Mouse (Mus musculus): ENCODE measurements around the gene Magix. TPM values are rescaled to one million over a fixed set of nuclear protein-coding genes. Genes with fewer than 3 reads are reported as not detected.

The Magix gene
- polyA plus RNA-seq, 1 experiment from 2014 or later, result 0.22 TPM

GRCm38 (mm10) chrX:7696954-7697381, 15.9 kb upstream of the Magix start, which contains the start of gene Gpkow:
Gpkow (plus strand) TSS chrX:7697131.
- Histone ChIP-seq H3K9me3 (no peaks in the 10 kb centered on the region), H3K27ac (no peak within 1 kb of the TSS), H3K4me2 (replicated peaks) (peak within 1 kb of the TSS; percentile 70), H3K4me3 (peak within 1 kb of the TSS; percentile 59), H3K4me1 (peaks cover 7% of the 10 kb centered on the region; the same call in 1 of the 2 replicates), H3K27me3 (no peaks in the 10 kb centered on the region), H3K36me3 (peaks cover 12% of the 10 kb centered on the region), H3K9ac (peak within 1 kb of the TSS; percentile 70)
- 15% methylated on average over 33 of the region's 33 CpGs for WGBS
- ATAC-seq (ENCODE audit: low FRiP score, low read depth), result peak; percentile 97

DNA sequence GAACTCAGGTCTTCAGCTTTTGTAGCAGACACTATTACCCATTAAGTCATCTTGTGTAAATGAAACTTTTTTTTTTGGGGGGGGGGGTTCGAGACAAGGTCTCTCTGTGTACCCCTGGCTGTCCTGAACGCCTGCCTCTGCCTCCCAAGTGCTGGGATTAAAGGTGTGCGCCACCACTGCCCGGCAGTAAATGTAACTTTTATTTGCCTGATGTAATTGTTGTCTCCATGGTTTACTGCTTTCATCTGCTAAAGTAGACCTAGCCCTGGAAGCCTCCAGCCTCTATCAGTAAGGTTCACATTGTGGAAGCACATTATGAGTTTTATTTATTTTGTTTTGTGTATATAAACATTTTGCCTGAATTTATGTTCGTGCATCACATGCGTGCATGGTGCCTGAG, 15.5 kb upstream of the Magix start:
- Histone ChIP-seq H3K9me3 (no peaks in the 10 kb centered on the region), H3K4me1 (peaks cover 7% of the 10 kb centered on the region; the same call in 1 of the 2 replicates), H3K9ac (no peak overlapping the region), H3K4me3 (0 out of 2 replicates have a peak overlapping the region, but pooled peaks have one; percentile 59), H3K36me3 (peaks cover 8% of the 10 kb centered on the region), H3K27ac (no peak overlapping the region), H3K27me3 (no peaks in the 10 kb centered on the region), H3K4me2 (replicated peaks) (peak overlapping the region; percentile 46)
- 28% methylated on average over 6 of the region's 6 CpGs for WGBS
- peak; percentile 29; the same call in 1 of the 2 replicates for ATAC-seq (ENCODE audit: low FRiP score, low read depth)

- Histone ChIP-seq H3K27me3 (no peaks in the 10 kb centered on the region), H3K4me3 (no peak overlapping the region), H3K27ac (no peak overlapping the region), H3K4me1 (no peaks in the 10 kb centered on the region), H3K9ac (no peak overlapping the region), H3K9me3 (no peaks in the 10 kb centered on the region), H3K4me2 (replicated peaks) (no peak overlapping the region), H3K36me3 (no peaks in the 10 kb centered on the region)
- 40% methylated on average over 4 of the region's 4 CpGs for WGBS
- no peak for ATAC-seq (ENCODE audit: low FRiP score, low read depth)
Observed at GRCm38 (mm10) chrX:7692862-7693261, 11.8 kb upstream of the Magix start.

- no peaks in the 10 kb centered on the region for H3K9me3 ChIP-seq
- no peaks in the 10 kb centered on the region for H3K36me3 ChIP-seq
- H3K4me3 ChIP-seq, result no peak overlapping the region
- WGBS, result 65% methylated on average over 3 of the region's 3 CpGs
- no peaks in the 10 kb centered on the region for H3K27me3 ChIP-seq
- no peak overlapping the region for H3K27ac ChIP-seq
- no peak overlapping the region for H3K9ac ChIP-seq
- H3K4me1 ChIP-seq, result no peaks in the 10 kb centered on the region
- no peak for ATAC-seq (ENCODE audit: low FRiP score, low read depth)
- H3K4me2 ChIP-seq (replicated peaks), result no peak overlapping the region
Observed at GRCm38 (mm10) chrX:7690486-7690885, 9.4 kb upstream of the Magix start.

GRCm38 (mm10) chrX:7688321-7688720, 7.3 kb upstream of the Magix start:
- H3K9ac ChIP-seq, result no peak overlapping the region
- no peaks in the 10 kb centered on the region for H3K9me3 ChIP-seq
- no peak overlapping the region for H3K4me3 ChIP-seq
- H3K27ac ChIP-seq, result no peak overlapping the region
- no peaks in the 10 kb centered on the region for H3K36me3 ChIP-seq
- H3K4me1 ChIP-seq, result no peaks in the 10 kb centered on the region
- H3K4me2 ChIP-seq (replicated peaks), result no peak overlapping the region
- 82% methylated on average over 2 of the region's 2 CpGs for WGBS
- H3K27me3 ChIP-seq, result no peaks in the 10 kb centered on the region
- ATAC-seq (ENCODE audit: low FRiP score, low read depth), result no peak

GRCm38 (mm10) chrX:7680057-7680412, 1.0 kb downstream of the Magix start:
- H3K36me3 ChIP-seq, result no peaks in the 10 kb centered on the region
- H3K4me3 ChIP-seq, result peak overlapping the region; percentile 36
- ATAC-seq (ENCODE audit: low FRiP score, low read depth), result peak; percentile 34; the same call in 1 of the 2 replicates
- H3K27me3 ChIP-seq, result no peaks in the 10 kb centered on the region
- peak overlapping the region; percentile 55; the same call in 1 of the 2 replicates for H3K9ac ChIP-seq
- peak overlapping the region; percentile 61 for H3K4me2 ChIP-seq (replicated peaks)
- no peaks in the 10 kb centered on the region for H3K9me3 ChIP-seq
- no peak overlapping the region for H3K27ac ChIP-seq
- H3K4me1 ChIP-seq, result no peaks in the 10 kb centered on the region
- 22% methylated on average over 12 of the region's 12 CpGs for WGBS

- 16% methylated on average over 27 of the region's 27 CpGs for WGBS
- H3K4me3 ChIP-seq, result peak overlapping the region; percentile 36
- H3K9me3 ChIP-seq, result no peaks in the 10 kb centered on the region
- H3K36me3 ChIP-seq, result no peaks in the 10 kb centered on the region
- H3K27ac ChIP-seq, result no peak overlapping the region
- no peaks in the 10 kb centered on the region for H3K4me1 ChIP-seq
- no peaks in the 10 kb centered on the region for H3K27me3 ChIP-seq
- peak; percentile 93 for ATAC-seq (ENCODE audit: low FRiP score, low read depth)
- H3K9ac ChIP-seq, result peak overlapping the region; percentile 55; the same call in 1 of the 2 replicates
- H3K4me2 ChIP-seq (replicated peaks), result peak overlapping the region; percentile 61
Observed at GRCm38 (mm10) chrX:7679405-7680056, 1.5 kb downstream of the Magix start.

DNA sequence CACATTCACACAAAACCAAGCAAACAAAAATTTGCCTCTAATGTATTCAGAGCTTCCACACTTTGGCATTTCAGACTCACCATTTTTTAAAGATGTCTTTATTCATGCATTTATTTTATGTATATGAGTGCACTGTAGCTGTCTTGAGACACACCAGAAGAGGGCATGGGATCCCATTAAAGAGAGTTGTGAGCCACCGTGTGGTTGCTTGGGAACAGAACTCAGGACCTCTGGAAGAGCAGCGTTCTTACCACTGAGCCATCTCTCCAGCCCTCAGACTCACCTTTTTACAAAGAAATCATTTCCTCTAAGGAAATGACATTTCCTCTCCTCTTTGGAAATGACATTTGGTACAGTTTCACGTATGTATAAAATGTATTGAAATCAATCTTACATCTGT, 2.1 kb downstream of the Magix start:
- H3K27ac ChIP-seq, result no peak overlapping the region
- no peak overlapping the region for H3K4me3 ChIP-seq
- no peaks in the 10 kb centered on the region for H3K27me3 ChIP-seq
- H3K36me3 ChIP-seq, result no peaks in the 10 kb centered on the region
- no peak overlapping the region for H3K9ac ChIP-seq
- peaks cover 4% of the 10 kb centered on the region for H3K4me1 ChIP-seq
- no peak overlapping the region for H3K4me2 ChIP-seq (replicated peaks)
- WGBS, result 37% methylated on average over 3 of the region's 3 CpGs
- H3K9me3 ChIP-seq, result no peaks in the 10 kb centered on the region
- ATAC-seq (ENCODE audit: low FRiP score, low read depth), result no peak

DNA sequence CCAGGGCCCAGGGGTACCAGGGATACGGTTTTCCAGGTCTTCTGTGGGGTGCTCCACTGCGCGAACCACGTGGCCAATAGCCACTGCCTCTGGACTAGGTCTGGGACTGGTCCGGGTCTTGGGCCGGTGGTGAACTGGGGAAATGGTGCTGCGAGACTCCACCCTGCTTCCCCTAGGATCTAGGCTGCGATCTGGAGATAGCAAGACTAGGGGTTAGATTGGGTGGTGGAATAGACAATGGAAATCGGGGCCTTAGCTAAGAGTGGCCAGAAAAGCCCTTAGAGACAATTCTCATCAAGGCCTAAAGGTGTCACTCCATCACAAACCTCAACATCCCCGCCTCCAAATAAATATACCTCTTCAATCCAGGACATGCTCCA, 6.1 kb downstream of the Magix start:
- ATAC-seq (ENCODE audit: low FRiP score, low read depth), result 0 out of 2 replicates have a peak, but pooled peaks have one; percentile 2
- Histone ChIP-seq H3K27ac (peak overlapping the region; percentile 70), H3K9ac (no peak overlapping the region), H3K27me3 (no peaks in the 10 kb centered on the region), H3K4me1 (peaks cover 18% of the 10 kb centered on the region), H3K4me3 (peak overlapping the region; percentile 29), H3K9me3 (no peaks in the 10 kb centered on the region), H3K36me3 (no peaks in the 10 kb centered on the region), H3K4me2 (replicated peaks) (peak overlapping the region; percentile 57)
- 33% methylated on average over 10 of the region's 10 CpGs for WGBS

DNA sequence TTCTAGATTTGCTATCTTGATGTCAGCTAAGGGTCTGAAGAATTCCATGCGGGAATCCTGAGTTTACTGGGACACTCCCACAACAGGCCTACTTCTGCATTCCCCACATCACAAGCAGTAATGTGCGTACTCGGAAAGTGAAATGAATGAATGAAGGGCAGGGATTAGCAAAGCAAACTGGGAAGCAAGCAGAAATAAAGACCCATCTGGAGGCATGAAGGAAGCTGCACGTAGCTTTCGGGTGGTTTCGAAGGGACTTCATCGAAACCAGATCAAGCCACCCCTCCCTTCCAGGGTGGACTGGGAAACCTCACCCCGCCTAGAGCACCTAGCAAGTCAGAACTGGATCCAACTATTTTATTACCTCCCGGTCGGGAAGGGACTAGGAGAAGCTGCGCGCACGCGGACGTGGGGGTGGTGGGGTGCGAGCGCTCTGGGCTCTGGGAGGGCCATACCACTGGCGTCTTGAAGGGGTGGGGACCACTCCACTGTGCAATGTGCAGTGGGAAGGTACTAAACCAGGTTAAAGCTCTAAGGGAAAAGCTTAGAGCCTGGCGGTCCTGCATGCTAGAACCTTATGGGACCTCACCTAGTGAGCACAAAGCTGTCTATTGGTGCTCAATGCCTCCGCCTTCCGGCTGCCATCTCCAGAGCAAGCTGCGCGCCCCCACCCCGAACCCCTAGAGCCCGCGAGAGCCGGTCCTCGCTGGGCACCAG, 6.6 kb downstream of the Magix start:
- Histone ChIP-seq H3K4me3 (peak overlapping the region; percentile 29), H3K9me3 (no peaks in the 10 kb centered on the region), H3K27ac (peak overlapping the region; percentile 70), H3K36me3 (no peaks in the 10 kb centered on the region), H3K9ac (0 out of 2 replicates have a peak overlapping the region, but pooled peaks have one; percentile 2), H3K4me2 (replicated peaks) (peak overlapping the region; percentile 57), H3K4me1 (peaks cover 18% of the 10 kb centered on the region), H3K27me3 (no peaks in the 10 kb centered on the region)
- 31% methylated on average over 28 of the region's 28 CpGs for WGBS
- ATAC-seq (ENCODE audit: low FRiP score, low read depth), result peak; percentile 16; the same call in 1 of the 2 replicates

DNA sequence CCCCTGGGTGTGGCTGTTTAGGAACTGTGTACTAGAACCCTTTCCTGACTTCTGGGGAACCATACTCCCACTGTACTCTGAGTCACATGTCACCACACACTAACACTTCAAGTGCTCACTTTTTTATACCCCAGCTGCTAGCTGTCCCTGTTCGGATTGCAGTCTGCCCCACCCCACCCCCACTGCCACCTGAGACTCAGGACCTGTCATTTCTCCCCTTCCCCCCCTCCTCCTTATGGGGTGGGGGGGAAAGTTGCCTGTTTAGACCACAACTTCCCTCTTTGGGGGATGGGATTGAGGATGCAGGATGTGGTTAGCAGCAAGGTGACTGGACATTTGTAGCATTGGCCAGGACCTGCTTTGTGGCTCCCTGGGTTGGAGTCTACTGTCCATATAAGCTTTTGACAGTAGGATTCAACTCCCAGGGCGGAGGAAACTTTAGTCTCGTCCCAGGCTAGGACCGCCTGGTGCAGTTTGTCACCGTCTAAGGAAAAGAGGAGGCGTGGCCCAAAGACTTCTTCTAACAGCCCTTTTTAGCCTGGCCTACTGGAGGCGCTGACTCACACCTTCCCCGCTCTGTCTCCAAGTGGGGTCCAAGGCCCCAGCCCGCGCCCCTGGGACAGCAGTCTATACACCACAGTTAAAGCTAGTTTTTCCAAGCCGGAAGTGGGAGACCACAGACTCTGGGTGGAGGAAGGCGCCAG, 7.3 kb downstream of the Magix start:
- peak overlapping the region; percentile 70; the same call in 1 of the 2 replicates for H3K27ac ChIP-seq
- 23% methylated on average over 12 of the region's 12 CpGs for WGBS
- peaks cover 18% of the 10 kb centered on the region for H3K4me1 ChIP-seq
- H3K4me3 ChIP-seq, result peak overlapping the region; percentile 29; the same call in 1 of the 2 replicates
- H3K9me3 ChIP-seq, result no peaks in the 10 kb centered on the region
- H3K36me3 ChIP-seq, result peaks cover 5% of the 10 kb centered on the region; the same call in 1 of the 2 replicates
- H3K9ac ChIP-seq, result no peak overlapping the region
- ATAC-seq (ENCODE audit: low FRiP score, low read depth), result peak; percentile 1; the same call in 1 of the 2 replicates
- H3K27me3 ChIP-seq, result no peaks in the 10 kb centered on the region
- H3K4me2 ChIP-seq (replicated peaks), result peak overlapping the region; percentile 57

DNA sequence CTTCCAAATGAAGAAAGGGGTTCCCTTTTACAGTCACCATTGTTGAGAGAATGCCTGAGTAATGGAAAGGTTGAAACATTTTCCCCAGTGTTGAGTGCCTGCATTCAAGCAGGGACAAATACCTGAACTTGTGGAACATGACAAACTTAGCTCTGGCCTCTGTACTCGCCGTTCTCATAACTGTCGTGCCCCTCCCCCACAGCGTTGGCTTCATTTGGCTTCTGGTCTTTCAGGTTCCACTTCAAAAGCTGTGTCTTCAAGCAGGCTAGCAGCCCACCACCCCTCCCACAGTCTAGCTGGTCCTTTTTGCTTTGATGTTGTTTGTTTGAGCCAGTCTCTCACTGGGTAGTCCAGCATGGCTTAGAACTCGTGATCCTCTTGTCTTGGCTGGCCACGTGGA, 8.3 kb downstream of the Magix start:
- H3K4me2 ChIP-seq (replicated peaks), result no peak overlapping the region
- WGBS, result 38% methylated on average over 6 of the region's 6 CpGs
- no peak for ATAC-seq (ENCODE audit: low FRiP score, low read depth)

More for the DNA sequence above, 8.3 kb downstream of the Magix start:
- Histone ChIP-seq H3K27ac (no peak overlapping the region), H3K9me3 (no peaks in the 10 kb centered on the region), H3K4me1 (peaks cover 18% of the 10 kb centered on the region), H3K4me3 (no peak overlapping the region), H3K36me3 (peaks cover 6% of the 10 kb centered on the region; the same call in 1 of the 2 replicates), H3K27me3 (no peaks in the 10 kb centered on the region), H3K9ac (no peak overlapping the region)

Measured in limb, embryonic 13.5 days (tissue).